Mouse (Mus musculus) adrenal gland, postnatal 0 days (tissue): Measurements from ENCODE around the gene Obp2b. TPM values are rescaled to one million over a fixed set of nuclear protein-coding genes. Genes with fewer than 3 reads are reported as not detected.

Source experiments
- polyA plus RNA-seq: library from polyadenylated mRNA; unstranded; fragments of >200 nt; fragmentation: Nextera tagmentation; extraction: Ambion mirVana; gene quantifications from 2 replicates; pipeline ENCODE4 v1.2.1, GENCODE M21; 2015

The Obp2b gene
- polyA plus RNA-seq: not detected in 2 replicates

GRCm38 (mm10) chr2:25736709-25737108 is at the start of gene Obp2b:
Gene Obp2b, plus strand, starts transcription at chr2:25737009.

GRCm38 (mm10) chr2:25699743-25700142 is 37.1 kb upstream of the Obp2b start, which contains the start of gene Obp2a:
Gene Obp2a, plus strand, starts transcription at chr2:25700043.

GRCm38 (mm10) chr2:25706643-25707481 is 29.9 kb upstream of the Obp2b start, which contains the start of gene Bmyc:
Gene Bmyc, plus strand, starts transcription at chr2:25706739.

GRCm38 (mm10) chr2:25765269-25765668 is 28.5 kb downstream of the Obp2b start, which contains the start of gene Lcn3:
Gene Lcn3, plus strand, starts transcription at chr2:25765569.

GRCm38 (mm10) chr2:25776717-25777116 is 39.9 kb downstream of the Obp2b start, which contains the start of gene Lcn11:
Gene Lcn11, plus strand, starts transcription at chr2:25777017.

GRCm38 (mm10) chr2:25781957-25782356 is 45.1 kb downstream of the Obp2b start, which contains the start of gene Gm13539:
Gene Gm13539, plus strand, starts transcription at chr2:25782257.

Other genes with a start within 250 kb of the Obp2b start
- gene Lcn12, start 243.1 kb upstream of the Obp2b start, polyA plus RNA-seq: not detected in 2 replicates
- gene Fbxw5, start 236.3 kb upstream of the Obp2b start, polyA plus RNA-seq: 52.9 and 75.8 TPM in 2 replicates
- gene C8g, start 235.3 kb upstream of the Obp2b start, polyA plus RNA-seq: 6.4 and 7.1 TPM in 2 replicates
- 15.4 and 20.6 TPM in 2 replicates for gene Traf2, start 190.1 kb upstream of the Obp2b start, polyA plus RNA-seq
- gene Edf1, start 179.2 kb upstream of the Obp2b start, polyA plus RNA-seq: 273 and 345 TPM in 2 replicates
- 1.3 and 2.6 TPM in 2 replicates for gene Mamdc4, start 162.2 kb upstream of the Obp2b start, polyA plus RNA-seq
- 140 and 158 TPM in 2 replicates for gene Phpt1, start 161.8 kb upstream of the Obp2b start, polyA plus RNA-seq
- gene Ajm1, start 155.3 kb upstream of the Obp2b start, polyA plus RNA-seq: 1.3 and 2.1 TPM in 2 replicates
- gene Rabl6, start 128.5 kb upstream of the Obp2b start, polyA plus RNA-seq: 42.6 and 68.2 TPM in 2 replicates
- 0.50 and 0.87 TPM in 2 replicates for gene Ccdc183, start 119.3 kb upstream of the Obp2b start, polyA plus RNA-seq
- 124 and 149 TPM in 2 replicates for gene Tmem141, start 115.0 kb upstream of the Obp2b start, polyA plus RNA-seq
- 55.5 and 82.4 TPM in 2 replicates for gene Fcna, start 109.0 kb upstream of the Obp2b start, polyA plus RNA-seq
- not detected in 2 replicates for gene Lcn8, start 83.9 kb upstream of the Obp2b start, polyA plus RNA-seq
- gene Lcn5, start 79.1 kb upstream of the Obp2b start, polyA plus RNA-seq: 0.21 and 0.44 TPM in 2 replicates
- 0.48 TPM in 1 of 2 replicates, not detected in the other for gene Lcn6, start 60.2 kb upstream of the Obp2b start, polyA plus RNA-seq
- gene Lcn10, start 54.3 kb upstream of the Obp2b start, polyA plus RNA-seq: not detected in 2 replicates
- gene Obp2a, start 37.0 kb upstream of the Obp2b start, polyA plus RNA-seq: 3.7 and 14.1 TPM in 2 replicates
- 110 and 186 TPM in 2 replicates for gene Bmyc, start 30.3 kb upstream of the Obp2b start, polyA plus RNA-seq
- gene Lcn3, start 28.6 kb downstream of the Obp2b start, polyA plus RNA-seq: not detected in 2 replicates
- not detected in 2 replicates for gene Lcn11, start 40.0 kb downstream of the Obp2b start, polyA plus RNA-seq
- not detected in 2 replicates for gene Gm13539, start 45.2 kb downstream of the Obp2b start, polyA plus RNA-seq
- gene Glt6d1, start 78.8 kb downstream of the Obp2b start, polyA plus RNA-seq: not detected in 2 replicates
- gene Lcn9, start 86.1 kb downstream of the Obp2b start, polyA plus RNA-seq: not detected in 2 replicates
- gene Sohlh1, start 110.2 kb downstream of the Obp2b start, polyA plus RNA-seq: 0.09 TPM in 1 of 2 replicates, not detected in the other
- 3.0 and 3.6 TPM in 2 replicates for gene Kcnt1, start 126.7 kb downstream of the Obp2b start, polyA plus RNA-seq
- 8.6 and 10.9 TPM in 2 replicates for gene Camsap1, start 246.3 kb downstream of the Obp2b start, polyA plus RNA-seq